Mouse (Mus musculus): ENCODE results near the gene Fhit.

Gene Fhit

DNA sequence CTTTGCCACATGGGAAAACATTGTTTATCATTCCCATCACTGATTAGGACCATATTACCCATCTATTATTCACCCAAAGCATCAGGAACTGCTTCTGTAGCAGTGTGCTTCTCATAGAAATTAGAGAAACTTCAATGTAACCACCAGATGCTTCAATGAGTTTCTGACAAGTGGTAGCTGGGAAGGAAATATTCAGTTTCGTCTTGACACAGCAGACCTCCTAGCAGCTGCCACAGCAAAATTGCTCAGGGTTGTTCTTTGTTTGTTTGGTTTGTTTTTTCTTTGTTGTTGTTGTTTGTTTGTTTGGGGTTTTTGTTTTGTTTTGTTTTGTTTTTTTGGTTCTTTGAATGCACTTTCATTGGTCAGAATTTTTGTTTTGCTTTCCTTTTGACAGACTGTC lies 798.5 kb downstream of the Fhit start:
- no peak for DNase-seq (ENCODE audit: low read depth)

DNA sequence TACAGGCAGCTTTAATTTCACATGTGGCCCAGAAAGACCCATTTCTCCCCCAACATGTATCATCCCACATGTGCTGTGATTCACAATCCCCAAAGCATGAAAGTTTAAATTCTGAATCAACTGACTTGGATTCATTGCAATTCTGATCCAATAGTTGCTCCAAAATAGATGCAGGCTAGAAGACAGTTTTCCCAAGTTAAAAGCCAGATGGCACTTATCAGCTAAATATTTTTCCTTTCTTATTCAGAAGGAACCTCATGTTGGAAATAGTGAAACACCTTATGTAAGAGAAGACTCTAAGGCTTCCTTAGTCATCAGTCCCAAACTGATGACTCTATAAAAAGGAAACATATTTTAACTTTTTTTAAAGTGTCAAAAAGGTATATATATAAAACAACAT lies 815.9 kb downstream of the Fhit start:
- DNase-seq (ENCODE audit: low read depth): no peak

DNA sequence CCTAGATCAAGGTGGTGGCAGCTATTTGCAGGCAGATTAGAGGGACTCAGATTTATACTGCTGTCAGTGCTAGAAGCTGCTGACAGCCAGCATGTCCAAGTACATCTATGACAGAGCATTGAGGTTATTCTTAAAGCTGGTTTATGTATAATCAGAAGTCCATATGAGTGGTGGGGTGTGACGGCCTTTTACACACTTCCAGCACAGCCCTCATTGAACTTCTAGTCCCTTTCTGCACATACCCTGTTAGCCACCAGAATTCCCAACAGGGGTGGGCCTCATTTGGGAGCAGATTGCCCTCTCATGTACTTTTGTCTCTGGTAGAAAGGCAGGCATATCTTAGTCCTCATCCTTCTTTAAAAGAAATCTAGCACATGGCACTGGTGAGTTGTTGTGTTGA lies 817.8 kb downstream of the Fhit start:
- DNase-seq (ENCODE audit: low read depth): no peak

DNA sequence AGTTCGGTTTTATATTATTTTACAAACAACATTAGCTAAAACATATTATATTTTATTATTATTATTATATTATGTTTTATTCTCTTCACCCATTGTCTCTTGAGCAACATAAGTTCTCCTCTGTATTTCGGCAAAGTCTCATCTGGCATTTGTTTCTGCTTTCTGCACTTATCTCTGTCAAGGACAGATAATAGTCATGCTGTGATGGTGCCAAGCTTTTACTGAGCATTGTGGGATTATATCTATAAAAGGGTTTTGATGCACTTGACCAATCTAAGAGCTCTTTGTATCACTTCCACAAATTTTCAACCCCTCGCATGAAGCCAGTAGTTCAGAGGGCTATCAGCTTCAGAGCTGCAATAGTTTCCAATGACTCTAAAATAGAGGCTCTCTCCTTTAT lies 845.1 kb downstream of the Fhit start:
- no peak for DNase-seq (ENCODE audit: low read depth)

DNA sequence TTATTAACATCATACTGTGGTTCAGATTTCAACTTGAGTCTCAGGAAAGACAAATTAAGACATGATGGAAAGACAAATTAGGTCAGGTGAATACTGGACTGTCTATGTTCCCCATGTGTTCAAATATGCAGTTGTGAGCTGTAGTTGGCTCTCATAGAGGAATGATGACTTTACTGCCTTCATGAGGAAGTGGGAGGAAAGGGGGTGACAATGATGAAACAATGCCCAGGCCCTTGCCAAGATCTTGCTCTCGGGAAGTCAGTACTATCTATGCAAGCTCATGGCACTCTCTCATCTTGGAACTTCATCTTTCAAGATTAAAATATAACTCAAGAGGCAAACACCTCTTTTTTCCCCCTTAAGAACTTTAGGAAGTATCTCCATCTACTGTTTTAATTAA lies 849.6 kb downstream of the Fhit start:
- DNase-seq (ENCODE audit: low read depth): no peak

DNA sequence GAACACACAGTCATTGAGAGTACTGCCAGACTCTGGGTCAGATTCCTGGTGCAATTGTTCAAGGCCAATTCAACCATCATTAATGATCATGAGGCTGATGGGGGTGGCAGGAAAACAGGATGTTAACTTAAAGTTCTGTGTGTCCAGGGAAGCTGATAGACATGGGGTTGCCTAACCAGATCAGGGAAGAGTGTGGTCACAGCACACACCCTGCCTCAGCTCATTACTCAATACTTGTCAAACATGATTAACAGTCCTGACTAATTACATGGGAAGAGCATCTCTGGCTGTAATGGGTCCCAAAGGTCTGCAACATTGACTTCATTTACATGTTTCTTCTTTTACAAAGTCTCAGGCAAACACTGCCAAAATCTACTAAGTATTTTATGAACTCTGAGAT lies 856.5 kb downstream of the Fhit start:
- no peak for DNase-seq (ENCODE audit: low read depth)

DNA sequence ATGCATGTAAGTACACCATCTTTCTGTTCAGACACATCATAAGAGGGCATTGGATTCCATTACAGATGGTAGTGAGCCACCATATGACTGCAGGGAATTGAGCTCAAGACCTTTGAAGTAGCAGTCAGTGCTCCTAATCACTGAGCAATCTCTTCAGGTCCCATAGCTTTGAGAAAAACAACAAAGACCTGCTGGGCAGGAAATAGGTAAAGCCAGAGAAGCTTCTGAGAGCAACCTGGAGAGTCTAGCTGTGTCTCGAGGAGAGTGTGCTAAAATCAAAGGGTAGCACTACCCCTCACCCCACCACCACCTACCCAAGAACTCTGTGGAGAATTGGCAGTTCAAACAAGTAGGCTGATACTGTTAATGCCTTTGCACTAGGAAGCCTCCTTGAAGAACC lies 860.3 kb downstream of the Fhit start:
- DNase-seq (ENCODE audit: low read depth): peak; percentile 67

DNA sequence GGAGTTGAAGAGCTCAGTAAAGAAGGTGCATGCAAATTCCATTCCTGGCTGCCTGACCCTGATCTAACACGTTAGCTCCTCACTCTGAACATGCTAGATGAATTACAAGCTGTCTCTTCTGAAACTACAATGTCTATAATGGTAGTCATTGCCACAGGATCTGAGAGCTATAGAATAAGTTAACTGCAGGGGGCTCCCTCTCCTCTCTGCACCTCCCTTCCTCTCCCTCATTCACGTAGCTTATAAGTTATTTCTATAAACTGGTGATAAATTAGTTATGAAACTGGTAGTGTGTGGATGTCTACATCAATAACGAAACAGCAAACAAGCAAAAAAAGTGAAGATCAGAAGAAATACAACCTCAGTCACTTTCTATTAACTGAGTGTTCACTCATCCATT lies 860.9 kb downstream of the Fhit start:
- DNase-seq (ENCODE audit: low read depth): peak; percentile 36

DNA sequence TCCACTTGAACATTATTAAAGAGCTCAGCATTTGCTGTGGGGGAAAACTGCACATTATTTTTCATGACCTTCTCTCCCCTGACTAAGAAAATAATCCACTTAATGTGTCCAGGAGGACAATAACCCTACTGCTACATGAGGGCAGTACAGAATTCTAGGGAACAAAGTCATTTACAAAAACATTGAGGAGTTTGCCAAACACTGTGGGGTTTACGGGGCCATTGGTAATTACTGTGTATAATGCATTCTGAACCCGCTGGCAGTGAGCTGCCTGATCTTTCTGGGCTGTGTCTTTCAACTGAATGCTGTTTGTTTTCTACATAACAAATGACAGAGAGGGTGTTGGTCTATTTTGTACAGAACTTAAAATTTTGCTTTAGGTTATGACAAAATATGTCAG lies 862.8 kb downstream of the Fhit start:
- no peak for DNase-seq (ENCODE audit: low read depth)

DNA sequence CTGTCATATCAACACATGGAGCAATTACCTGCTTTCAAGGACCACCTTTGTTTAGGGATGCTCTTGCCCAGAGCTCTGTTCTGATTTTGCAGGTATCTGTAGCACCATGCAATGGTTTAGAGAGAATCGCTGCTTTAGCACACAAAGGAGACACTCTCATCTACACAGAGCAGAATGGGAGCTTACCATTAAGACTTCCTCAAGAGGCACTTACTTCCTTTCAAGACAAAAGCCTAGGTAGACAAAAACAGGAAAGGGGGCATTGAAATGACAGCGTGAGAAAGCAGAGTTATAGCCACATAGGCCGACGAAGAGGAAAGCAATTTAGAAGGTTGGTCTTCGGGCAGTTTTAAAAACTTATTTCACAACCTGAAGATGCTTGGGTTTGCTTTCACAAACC lies 872.8 kb downstream of the Fhit start:
- DNase-seq (ENCODE audit: low read depth): peak; percentile 34

DNA sequence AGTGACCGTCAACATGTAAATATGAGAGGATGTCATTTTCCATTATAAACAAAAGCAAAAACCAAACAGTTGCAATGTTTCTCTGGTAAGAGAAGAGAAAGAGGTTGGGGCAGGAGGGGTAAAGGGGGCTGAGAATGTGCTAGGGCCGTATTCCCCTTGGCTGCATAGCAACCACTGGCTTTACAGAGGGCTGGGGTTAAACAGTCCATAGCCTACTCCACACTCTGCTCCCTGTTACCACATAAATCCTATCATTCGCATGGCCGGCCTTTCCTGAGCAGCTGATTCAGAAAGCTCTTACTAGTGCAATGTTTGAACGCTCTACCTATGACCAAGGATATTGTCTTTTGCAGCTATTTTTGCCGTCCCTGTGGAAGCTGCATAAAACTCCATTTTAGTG lies 875.8 kb downstream of the Fhit start:
- DNase-seq (ENCODE audit: low read depth): no peak

DNA sequence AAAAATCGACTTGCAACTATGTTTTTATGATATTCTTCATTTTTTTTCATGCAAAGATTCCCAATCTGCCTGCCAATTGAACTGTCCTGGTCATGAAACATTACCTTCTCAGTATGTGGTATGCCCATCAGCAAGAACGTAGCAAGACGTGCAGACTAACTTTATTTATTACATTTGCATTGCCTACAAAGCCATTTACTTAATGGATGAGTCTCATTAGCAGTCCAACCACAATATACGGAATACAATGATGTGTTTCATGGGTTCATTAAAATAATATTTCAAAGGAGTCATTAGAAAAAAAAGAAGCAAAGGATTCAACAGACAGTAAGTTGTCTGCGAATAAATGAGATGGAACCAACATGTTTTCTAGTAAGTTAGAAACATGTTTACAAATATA lies 933.1 kb downstream of the Fhit start:
- no peak for DNase-seq (ENCODE audit: low read depth)

DNA sequence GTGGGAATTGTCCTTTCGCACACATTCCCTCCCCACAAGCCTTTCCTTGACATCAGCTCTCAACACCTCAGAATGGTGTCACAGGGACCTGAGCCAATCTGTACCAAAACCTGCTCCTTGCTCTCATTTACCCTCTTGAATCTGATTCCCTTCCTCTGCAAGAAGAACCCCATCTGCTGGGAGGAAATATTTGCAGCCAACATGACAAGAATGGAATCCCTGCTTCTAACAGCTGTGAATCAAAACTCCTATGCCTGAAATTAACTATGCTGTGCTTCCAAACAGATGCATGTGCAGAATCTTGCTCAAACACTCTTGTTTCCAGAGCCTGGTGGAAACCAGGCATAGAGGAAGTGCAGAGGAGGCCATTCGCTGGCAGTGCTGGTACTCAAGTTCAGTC lies 940.0 kb downstream of the Fhit start:
- no peak for DNase-seq (ENCODE audit: low read depth)

DNA sequence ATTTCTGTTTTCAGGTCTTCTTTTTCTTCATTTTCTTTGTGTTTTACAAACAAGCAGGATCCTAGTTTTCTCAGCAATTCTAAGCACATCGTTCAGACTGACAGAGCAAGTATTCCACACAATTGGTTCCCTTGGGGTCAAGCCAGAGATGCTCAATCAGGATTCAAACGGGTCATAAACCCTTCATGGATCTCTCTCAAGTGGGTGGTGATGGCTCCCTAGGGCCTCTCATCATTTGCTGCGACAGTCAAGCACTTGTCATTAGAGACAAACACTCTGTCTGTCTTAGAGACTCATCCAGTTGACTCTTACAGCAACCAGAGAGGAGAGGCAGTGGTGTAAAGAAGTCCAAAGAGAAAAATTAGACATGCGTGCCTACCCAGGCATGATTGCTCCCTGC lies 948.6 kb downstream of the Fhit start:
- DNase-seq (ENCODE audit: low read depth): no peak

DNA sequence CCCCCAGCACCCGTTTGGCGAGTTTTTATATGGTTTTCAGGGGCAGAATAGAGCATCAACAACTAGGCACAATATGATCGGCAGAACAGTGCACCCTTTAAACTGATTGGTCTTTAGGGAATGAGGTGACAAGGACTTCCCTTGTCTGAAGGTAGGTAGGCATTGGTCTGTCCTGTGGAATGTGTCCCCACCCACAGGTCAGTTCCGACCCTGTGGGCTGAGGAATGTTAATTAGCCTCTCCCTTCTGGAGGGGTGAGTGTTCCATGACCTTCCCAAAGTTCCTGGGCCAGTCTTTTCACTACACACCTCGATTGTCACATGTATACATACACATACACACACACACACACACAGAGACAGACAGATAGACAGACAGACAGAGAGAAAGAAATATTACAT lies 950.7 kb downstream of the Fhit start:
- no peak for DNase-seq (ENCODE audit: low read depth)

DNA sequence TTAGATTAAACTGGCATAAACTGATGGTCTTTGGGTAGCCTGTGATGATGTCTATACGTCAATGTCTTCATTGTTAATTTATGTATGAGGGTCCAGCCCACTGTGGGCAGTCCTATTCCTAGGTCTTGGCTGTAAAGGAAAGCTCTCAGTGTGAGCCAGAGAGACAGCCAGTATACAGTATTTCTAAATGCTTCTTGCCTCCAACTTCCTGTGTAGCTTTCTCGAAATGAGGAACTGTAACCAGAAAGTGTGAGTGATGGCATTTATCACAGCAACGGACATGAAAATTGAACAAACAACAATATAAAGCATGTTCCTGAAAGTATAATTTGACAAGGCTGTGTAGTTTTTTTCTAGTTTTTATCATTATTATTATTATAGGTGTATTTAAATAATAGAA lies 952.8 kb downstream of the Fhit start:
- DNase-seq (ENCODE audit: low read depth): no peak

DNA sequence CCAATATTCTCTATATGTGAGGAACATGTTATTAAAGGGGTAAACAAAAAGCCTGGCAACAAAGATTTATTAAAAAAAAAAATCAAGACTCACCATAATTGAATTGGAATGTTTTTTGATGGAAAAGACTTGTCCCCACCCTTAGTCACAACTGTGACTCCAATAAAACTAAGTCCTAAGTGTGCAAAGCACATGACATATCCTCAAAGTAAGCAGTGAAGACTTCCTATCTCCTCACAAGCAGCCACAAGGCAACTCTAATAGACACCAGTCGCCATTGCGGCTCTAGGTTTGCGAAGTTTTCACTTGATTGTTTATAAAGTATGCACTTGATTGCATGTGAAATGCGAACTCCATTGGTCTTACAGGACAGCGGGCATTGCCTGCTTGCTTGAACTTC lies 956.1 kb downstream of the Fhit start:
- no peak for DNase-seq (ENCODE audit: low read depth)

DNA sequence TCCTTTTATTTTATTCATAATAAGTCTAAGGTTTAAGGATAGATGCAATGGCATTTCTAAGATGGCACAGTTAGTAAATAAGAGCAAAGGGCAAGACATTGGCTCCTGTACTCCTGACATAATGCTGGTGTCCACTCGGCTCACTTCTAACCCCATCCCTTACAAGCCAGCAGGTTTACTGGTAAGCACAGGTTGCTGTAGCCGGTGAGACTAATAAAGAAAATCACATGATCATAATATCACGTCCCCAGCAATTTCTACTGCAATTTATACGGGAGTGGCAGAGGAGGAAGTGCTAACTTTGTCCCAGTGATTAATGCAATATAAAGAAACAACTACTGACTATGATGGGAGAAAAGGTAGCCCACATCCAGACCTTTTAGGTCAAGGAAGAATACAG lies 956.5 kb downstream of the Fhit start:
- DNase-seq (ENCODE audit: low read depth): no peak

DNA sequence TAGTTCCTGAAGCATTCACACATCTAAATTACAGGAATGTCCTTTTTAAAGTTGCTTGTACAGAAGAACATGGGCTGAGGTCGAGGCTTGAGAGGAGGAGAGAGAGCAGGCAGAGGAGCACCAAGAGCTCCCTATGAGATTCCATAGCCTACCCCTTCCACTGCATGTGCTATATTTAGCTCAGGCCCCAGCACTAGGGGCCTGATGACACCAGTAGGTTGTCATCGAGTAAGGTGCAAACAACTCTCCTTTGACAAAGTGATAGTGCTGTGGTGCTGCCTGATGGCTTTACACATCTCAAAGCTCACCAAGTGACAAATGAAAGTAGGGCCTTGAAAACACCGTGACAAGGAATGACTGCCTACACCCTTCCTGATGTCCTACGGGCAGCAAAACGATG lies 967.7 kb downstream of the Fhit start:
- no peak for DNase-seq (ENCODE audit: low read depth)

DNA sequence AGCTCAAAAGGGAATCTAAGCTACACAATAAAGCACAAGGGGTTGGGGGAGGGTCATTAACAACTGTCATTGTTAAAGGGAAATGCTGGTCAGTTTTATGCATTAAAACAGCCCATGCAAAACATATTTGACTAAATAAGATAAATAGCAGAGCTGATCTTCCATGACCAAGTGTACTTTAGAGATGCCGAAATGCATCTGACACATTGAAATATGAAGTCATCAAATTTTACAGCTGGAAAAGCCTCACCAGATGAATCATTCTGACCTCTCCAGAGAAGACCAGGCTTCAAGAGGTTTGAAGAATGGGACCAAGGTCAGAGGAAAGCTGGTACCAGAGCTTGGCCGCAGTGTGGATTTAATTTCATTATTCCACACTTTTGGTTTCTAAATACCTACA lies 990.1 kb downstream of the Fhit start:
- DNase-seq (ENCODE audit: low read depth): no peak

DNA sequence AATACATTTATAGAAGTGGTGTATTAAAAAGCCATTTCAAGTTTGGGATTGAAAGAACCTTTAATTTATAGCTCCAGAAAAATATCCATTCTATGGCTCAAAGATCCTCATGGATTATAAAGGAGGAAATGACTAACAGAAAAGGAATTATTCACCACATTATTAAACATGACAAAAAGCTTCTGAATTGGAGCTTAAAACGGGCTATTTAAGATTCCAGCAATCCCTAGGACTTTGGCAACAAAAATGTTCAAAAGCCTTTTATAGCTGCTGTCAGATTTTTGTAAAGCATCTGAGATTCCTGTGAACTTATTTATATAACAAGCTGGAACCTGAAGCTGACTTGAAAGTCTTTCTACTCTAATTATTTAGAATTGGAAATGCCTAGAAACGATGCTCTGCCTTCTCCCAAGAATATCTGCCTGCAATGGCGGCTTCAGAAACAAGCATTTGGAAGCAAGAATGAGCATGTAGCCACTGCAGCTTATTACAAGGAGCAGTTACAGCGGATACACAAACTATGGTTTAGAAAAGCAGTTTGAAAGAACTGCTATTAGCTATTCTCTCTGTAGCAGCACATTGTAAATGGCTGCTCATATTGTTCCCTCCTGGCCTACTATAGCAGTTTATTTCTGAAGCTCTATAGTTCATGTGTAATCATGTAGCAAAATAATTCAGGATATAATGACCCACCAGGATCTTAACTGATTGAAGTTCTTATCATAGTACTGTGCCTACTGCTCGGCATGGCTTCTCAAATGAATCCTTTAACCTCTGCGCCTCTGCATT lies 995.0 kb downstream of the Fhit start:
- DNase-seq (ENCODE audit: low read depth): no peak

DNA sequence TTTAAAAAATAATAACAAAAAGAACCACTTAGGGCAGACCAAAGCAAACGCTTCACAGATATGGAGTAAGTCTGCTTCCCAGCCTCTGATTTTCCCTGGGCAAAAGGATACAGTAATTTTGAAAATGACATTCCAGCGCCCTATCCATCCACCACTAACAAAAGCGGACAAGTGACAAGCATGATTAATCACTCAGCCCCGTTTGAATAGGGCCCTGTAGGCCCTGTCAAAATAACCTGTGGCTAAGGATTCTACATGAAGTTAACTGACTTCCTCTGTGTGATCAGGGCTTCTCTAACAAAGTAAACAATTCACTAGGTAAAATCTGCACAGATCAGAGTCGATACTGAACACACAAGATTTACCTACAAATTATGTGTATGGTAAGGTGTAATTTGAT lies 1012.0 kb downstream of the Fhit start:
- DNase-seq (ENCODE audit: low read depth): no peak

DNA sequence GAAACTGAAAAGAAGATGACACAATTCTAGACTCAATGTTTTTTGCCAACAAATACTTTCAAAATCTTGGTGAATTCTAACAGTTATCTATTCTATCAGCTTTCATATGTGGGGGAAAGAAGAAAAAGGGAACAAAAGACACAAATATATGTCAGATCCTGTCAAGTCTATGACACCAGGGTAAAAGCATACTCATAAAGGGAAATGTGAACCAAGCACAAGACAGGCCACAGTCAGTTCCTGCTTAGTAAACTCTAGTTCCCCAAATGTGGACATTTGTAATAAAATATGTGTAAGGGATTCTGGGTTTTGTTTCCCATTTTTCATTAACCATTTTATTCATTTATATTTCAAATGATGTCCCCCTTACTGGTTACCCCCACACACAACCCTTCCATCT lies 1022.5 kb downstream of the Fhit start:
- no peak for DNase-seq (ENCODE audit: low read depth)

DNA sequence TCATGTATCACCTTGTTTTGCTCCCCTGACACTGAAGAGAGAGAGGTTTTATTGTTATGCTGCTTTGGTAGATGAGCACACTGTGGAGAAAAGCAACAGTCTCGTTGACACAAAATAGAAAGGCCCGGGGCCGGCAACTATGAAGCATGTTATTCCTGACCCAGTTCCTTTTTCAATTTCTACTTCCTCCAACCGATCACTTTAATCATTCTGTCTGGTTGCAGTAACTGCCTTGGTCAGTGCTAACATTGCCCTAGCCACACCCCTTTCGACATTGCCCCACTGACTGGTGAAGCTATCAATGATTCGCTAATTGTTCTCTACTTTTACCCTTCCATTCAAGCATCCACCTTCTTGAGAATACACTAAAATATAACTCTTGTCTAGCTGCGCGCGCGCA lies 1028.0 kb downstream of the Fhit start:
- DNase-seq (ENCODE audit: low read depth): no peak

DNA sequence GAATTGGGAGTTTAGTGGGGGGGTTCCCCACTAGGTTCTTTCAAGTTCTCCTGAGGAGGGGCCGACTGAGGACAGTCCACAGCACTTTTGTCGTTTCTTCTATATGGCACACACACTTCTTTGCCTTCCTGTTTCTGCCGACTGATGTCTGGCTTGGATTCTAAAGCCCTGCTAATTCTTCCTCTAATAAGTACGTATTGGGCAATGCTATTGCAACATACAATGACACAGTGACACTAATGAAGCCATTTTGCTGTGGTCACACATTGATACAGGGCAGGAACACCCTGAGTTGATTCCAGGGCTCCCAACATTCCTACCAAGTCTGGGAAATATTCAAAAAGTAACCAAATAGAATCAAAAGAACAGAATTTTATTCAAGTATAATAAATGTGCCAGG lies 1032.2 kb downstream of the Fhit start:
- no peak for DNase-seq (ENCODE audit: low read depth)
